Mouse (Mus musculus) lung, postnatal 0 days (tissue): Measurements from ENCODE around the gene Mrgpra2a.

Experiments used
- CTCF ChIP-seq: IDR thresholded peaks from 2 replicates; pipeline ENCODE4 v1.5.1; 2016; ENCODE audit warnings: antibody characterized with exemption, mild to moderate bottlenecking
- EP300 ChIP-seq: IDR thresholded peaks from 2 replicates; pipeline ENCODE4 v1.6.1; 2016; ENCODE audit warnings: antibody characterized with exemption, mild to moderate bottlenecking, control low read depth

DNA sequence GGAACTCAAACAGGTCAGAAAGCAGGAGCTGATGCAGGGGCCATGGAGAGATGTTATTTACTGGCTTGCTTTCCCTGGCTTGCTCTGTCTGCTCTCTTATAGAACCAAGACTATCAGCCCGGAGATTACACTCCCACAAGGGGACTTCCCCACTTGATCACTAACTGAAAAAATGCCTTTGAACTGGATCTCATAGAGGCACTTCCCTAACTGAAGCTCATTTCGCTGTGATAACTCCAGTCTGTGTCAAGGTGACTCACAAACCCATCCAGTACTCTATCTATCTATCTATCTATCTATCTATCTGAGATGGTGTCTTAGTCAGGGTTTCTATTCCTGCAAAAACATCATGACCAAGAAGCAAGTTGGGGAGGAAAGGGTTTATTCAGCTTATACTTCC is 41.3 kb downstream of the Mrgpra2a start:
- TF ChIP-seq CTCF (no peak), EP300 (no peak)
